Mouse (Mus musculus) C2C12 (cell line): ENCODE results near the gene B4galnt4.

Experiments
- CTCF ChIP-seq: IDR thresholded peaks from one replicate; pipeline ENCODE4 v1.5.1; 2011; ENCODE audit not compliant: control insufficient read depth, insufficient read depth, insufficient read length
- MYOG ChIP-seq: IDR thresholded peaks from one replicate; pipeline ENCODE4 v1.6.1; 2011; ENCODE audit not compliant: control insufficient read depth, insufficient read length; ENCODE audit errors: extremely low read depth

DNA sequence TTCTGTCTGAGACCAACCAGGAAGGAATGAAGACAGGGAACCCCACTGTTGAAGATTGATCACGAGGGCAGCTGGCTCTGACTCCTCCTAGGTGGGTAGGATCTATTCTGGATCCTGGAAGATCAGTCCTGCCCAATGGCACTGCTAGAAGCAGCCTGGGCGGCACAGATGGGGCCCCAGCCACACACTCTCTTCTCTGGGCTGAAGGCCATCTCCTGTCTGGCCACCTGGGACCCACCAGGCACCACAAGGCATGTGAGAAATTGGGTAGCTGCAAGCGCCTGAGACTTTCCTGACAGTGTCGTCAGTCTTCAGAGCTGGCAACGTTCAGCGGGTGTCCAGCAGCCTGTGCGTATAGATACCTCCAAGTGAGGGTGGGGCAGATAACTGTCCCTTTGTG, 1.6 kb downstream of the B4galnt4 start:
- TF ChIP-seq MYOG (no peak), CTCF (no peak)
